Mouse (Mus musculus) left cerebral cortex, postnatal 4 days (tissue): ENCODE measurements around the gene Myom3. TPM values are rescaled to one million over a fixed set of nuclear protein-coding genes. Genes with fewer than 3 reads are reported as not detected.
A peak's percentile ranks its signal among the peaks of the same experiment; 100 is the strongest.
"Not testable (repeated sequence)": the region's sequence is repeated elsewhere in the genome, so short reads cannot be mapped to it uniquely, and the experiment has no call there.

Experiments
- DNase-seq: peaks from one replicate; pipeline ENCODE4 v3.0.0-alpha.2; 2022
- intact Hi-C: fragments of 180-260 bp; cut with DNase I; formaldehyde crosslinking; loops from one replicate; pipeline ENCODE4 v1.15.1; 2025
- total RNA-seq, 2 experiments: library from RNA; stranded (reverse); gene quantifications; 2 replicates each; pipeline ENCODE4 v1.2.3; 2021

The Myom3 gene
- total RNA-seq = under 1 TPM; 0.81 to 0.86 TPM

DNA sequence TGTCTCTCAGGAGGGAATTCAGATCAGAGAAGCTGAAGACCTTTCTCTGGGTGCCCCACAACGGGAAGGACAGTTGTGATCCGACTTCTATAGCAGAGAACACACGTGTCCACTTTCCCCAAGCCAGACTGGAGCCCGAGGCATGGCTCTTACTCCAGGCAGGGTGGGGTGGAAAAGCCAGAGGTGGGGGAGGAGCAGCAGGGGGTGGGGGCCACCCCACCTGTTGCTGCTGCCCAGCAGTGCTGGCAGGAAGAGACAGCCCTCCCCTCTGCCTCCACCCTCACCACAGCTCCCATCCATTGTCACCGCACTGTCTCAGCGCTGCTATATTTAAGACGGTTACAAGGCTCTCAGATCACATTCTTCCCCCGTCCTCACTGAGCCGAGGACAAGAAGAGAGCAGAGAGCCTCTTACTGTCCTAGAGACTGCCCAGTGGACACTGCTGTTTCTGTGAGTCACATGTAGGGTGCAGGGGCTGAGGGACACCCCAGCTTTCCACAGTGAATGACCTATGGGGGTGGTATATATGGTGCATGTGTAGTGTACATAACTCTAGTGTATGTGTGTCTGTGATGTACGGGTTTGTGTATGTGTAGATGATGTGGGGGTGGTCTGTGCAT is at the start of gene Myom3:
TSS of gene Myom3 (plus strand) at position 360 of the 621 bp plus-strand sequence.
- DNase-seq = no peak
- intact Hi-C loops = no loop called here

DNA sequence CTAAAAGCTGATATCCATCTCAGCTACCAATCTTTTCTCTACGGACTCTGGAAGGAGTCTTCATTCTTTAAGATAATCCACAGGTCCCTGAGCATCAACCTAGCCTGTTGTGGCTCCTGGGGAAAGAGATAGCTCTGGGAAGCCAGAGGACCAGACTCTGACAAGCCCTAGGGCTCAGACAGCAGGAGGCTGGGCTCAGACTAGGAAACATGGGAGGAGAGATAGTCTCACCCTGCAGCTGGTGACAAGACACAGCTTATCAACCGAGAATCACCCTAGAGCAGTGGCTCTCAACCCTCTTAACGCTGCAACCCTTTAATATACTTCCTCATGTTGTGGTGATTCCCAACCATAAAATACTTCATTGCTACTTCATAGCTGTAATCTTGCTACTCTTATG is 49.1 kb upstream of the Myom3 start:
- intact Hi-C loops = no loop called here
- no peak for DNase-seq

DNA sequence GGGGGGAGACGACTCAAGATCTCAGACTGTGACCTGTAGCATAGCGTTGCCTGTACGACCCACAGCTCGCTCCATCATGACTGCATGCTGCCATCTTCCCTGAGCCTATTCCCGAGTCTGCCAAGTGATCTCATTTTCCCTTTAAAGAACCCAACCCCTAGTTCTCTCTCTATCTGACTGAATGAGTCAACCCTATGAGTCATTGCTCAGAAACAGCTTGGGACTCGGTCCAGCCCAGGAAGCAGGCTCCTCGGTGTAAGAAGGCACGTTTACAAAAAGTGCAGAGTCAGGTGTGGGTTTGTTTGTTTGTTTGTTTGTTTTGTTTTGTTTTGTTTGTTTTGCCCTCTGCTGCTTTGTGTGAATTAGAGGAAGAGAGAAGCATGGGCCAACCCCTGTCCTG is 44.7 kb upstream of the Myom3 start:
- no peak for DNase-seq
- intact Hi-C loops = no loop called here

DNA sequence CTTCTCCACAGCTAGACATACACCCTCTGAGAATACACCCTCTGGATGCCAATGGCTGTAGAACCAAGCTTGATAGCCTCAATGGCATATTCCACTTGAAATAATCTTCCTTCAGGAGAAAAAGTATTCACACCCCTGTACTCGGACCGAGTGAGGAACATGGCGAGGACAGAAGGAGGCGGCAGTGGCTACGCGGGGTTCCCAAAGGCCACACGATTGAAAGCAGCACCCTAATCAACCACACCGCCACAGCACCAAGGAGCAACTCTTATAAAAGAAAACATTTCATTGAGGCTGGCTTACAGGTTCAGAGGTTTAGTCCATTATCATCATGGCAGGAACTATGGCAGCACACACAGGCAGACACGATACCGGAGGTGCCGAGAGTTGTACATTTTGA is 43.1 kb upstream of the Myom3 start:
- intact Hi-C loops, DNase-seq: not testable (repeated sequence)

- DNase-seq = no peak
- intact Hi-C loops = no loop called here
These were observed 36.8 kb upstream of the Myom3 start for GRCm38 (mm10) chr4:135722540-135723290.

GRCm38 (mm10) chr4:135726416-135726815 is 33.1 kb upstream of the Myom3 start:
- intact Hi-C loops = no loop called here
- peak; percentile 25 for DNase-seq

DNA sequence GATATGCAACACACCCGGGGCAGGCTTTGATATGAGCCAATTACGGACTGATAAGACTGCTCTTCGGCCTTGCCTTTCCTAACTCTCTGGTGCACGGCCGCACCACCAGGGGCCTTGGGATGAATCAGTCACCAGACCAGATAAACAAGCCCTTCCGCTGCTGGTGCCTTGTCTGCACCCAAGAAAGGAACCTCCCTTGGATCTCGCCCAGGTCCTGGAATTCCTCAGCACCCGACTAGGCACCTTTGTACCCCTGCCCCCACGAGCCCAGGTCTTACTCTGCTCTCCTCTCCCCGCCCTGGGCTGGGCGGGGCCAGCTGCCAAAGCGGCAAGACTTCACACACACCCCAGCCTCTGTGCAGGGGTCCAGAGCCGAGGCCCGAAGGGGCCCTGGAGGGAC is 31.7 kb upstream of the Myom3 start, which contains the start of gene Il22ra1:
TSS of gene Il22ra1 (plus strand) at position 356 of the 400 bp plus-strand sequence.
- intact Hi-C loops = no loop called here
- DNase-seq = no peak

GRCm38 (mm10) chr4:135730204-135730603 is 29.3 kb upstream of the Myom3 start:
- intact Hi-C loops = no loop called here
- peak; percentile 57 for DNase-seq

DNA sequence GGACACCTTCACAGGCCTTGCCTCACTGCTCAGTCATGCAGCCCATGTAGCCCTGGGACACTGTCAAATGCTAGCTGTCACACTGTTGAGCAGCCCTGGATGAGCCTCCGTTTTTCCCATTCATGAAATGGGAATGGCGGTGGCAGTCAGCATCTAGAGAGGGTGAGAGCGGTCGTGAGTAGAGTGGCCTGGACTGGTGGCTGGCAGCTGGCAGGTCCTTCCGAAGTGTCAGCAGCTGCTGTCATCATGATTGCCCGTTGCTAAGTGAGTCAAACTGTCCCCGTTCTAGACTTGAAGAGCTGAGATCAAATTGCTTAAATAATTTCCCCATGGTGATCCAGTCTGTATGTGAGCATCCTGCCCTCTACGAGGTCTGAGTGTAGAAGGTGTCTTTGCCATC is 28.6 kb upstream of the Myom3 start:
- DNase-seq = no peak
- intact Hi-C loops = no loop called here

GRCm38 (mm10) chr4:135733901-135734300 is 25.6 kb upstream of the Myom3 start:
- intact Hi-C loops = no loop called here
- no peak for DNase-seq

GRCm38 (mm10) chr4:135736903-135737302 is 22.6 kb upstream of the Myom3 start:
- no peak for DNase-seq
- intact Hi-C loops = no loop called here

DNA sequence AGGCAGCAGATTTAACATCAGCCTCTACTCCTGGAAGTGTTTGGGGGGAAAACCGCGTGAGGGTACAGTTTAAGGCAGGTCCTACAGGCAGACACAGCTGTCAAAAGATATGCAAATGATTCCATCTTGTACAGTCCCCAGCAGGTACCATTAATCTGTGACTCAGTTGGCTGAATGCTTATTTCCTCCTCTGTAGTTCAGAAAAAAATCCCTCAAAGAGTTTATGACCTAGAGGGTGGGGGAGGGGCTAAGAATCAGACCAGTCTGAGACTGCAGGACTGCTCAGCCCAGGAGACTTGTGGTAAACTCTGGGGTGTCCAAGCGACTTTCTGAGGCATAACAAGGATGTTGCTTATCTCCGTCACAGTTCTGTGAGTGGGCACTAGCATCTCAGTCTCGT is 21.3 kb upstream of the Myom3 start:
- intact Hi-C loops = no loop called here
- no peak for DNase-seq

DNA sequence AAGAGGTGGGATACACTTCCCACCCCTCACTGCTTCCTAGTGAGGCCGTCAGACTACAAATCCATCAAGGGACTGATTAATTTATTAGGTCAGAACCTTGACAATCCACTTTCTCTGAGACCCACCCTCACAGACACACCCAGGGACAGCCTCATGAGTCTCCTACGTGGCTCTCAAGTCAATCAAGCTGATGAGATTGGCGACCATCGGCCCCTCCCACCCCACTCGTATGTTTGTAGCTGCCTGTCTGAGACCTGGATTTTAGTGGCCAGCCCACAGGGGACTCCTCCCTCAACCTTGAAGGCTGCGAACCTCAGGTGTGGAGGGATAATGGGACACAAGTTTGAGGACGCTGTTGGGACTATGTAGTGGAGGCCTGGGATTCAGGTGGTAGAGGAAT is 20.4 kb upstream of the Myom3 start:
- intact Hi-C loops = no loop called here
- DNase-seq = no peak

DNA sequence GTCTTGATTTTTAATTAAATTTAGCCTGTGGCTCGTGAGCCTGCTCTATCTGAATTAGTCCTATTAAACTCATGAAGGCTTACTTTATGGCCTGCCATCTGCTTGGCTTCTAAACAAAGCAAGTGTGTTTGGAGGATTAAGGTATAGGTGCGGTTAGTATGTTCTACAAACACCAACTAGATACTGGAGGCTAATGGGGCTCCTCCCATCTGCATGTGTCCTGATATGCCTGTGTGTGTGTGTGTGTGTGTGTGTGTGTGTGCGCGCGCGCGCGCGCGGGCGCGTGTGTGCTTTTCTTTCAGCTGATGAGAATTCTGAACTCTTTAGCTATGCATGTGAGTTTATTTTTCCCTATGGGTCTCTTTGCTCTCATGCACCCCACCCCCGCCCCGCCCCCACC is 19.8 kb upstream of the Myom3 start:
- no peak for DNase-seq
- intact Hi-C loops = no loop called here

GRCm38 (mm10) chr4:135743520-135743919 is 16.0 kb upstream of the Myom3 start:
- intact Hi-C loops = no loop called here
- DNase-seq = no peak

DNA sequence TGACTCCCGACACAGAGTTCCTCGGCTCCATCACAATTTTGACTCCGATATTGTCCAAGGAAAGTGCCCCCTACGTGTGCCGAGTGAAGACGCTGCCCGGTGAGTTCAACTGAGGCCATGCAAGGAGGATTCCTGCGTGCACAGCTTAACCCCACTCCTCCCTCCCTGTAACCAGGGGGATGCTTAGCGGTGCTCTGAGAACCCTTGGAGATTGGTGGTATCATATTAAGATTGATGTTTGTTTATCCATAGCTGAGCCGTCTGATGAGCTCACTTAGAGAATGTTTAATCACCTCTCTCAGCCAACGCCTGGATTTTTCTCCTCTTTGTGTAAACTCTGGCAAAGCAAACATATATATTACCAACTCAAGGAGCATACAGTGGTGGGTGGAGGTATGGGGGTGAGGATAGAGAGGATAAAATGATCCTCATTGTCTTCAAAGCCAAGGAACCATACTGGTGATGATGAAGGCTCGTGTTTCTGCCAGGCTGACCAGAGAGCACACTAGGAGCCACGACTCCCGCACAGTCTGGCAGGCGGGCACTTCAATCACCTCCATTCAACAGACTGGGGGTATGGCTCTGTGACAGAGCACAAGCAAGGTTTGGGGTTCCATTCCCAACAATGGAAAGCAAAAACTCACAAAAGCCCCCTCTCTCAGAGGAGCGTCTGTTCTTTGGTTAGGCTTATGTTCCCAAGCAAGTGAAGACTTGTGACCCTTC is 14.6 kb upstream of the Myom3 start:
- DNase-seq = no peak
- intact Hi-C loops = no loop called here

DNA sequence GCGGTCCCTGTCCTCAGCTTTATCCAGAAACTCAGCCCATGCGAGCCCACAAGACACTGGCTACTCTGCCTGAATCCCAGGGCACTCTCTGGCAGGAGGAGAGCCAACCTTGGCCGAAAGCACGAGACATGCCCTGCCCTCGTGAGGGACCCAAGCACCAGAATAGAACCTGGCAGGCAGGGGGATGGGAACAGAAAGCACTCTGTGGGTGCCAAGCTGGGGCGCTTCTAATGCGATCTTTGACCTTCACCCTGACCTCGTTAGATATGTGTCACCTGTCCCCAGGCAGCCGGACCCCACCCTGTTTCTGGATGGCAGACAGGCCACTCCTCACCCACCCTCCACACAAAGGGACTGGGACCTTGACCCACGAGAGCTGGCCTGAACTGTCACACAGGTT is 13.9 kb upstream of the Myom3 start:
- DNase-seq = no peak
- intact Hi-C loops = no loop called here

DNA sequence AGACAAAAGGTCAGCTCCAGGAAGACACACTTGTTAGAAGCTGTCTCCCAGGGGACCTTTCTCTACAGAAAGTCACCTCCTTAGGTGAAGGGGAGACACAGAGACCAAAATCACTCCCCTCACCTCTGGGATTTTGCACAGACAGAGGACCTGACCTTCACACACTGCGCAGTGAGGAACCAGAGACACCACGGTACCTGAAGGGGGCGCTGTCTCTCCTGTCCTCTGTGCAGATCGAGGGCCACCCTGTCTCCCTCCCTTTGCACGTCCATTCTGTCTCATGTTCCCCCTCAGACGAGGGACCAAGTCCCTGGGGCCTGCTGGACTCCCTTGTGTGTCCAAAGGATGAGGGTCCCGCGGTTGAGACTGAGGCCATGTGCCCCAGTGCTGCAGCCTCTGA is 8.6 kb upstream of the Myom3 start:
- DNase-seq = no peak
- intact Hi-C loops = no loop called here

GRCm38 (mm10) chr4:135752106-135752778 is 7.3 kb upstream of the Myom3 start:
- intact Hi-C loops = no loop called here
- DNase-seq = no peak

- intact Hi-C loops = no loop called here
- no peak for DNase-seq
These were observed 6.7 kb upstream of the Myom3 start for GRCm38 (mm10) chr4:135752779-135753164.

DNA sequence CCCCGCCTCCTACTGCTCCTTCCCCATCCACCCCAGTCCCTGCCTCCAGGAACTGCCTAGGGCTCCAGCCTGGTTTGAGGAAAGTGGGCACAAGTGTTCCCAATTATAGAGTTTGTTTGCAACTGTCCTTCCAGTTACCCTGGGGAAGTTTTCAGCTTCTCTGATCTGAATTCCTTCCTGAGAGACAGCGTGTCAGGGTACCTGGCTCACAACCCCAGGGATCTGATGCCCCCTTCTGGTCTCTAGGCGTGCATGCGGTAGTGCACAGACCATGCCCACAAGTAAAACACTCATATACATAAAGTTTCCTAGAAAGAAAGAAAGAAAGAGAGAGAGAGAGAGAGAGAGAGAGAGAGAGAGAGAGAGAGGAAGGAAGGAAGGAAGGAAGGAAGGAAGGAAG is 1.2 kb upstream of the Myom3 start:
- intact Hi-C loops = no loop called here
- no peak for DNase-seq
